Mouse (Mus musculus): ENCODE results near the gene Mterf2. TPM values are rescaled to one million over a fixed set of nuclear protein-coding genes. Genes with fewer than 3 reads are reported as not detected.

Mterf2 gene
- polyA plus RNA-seq, 2 experiments = 17.0 to 17.2 TPM

DNA sequence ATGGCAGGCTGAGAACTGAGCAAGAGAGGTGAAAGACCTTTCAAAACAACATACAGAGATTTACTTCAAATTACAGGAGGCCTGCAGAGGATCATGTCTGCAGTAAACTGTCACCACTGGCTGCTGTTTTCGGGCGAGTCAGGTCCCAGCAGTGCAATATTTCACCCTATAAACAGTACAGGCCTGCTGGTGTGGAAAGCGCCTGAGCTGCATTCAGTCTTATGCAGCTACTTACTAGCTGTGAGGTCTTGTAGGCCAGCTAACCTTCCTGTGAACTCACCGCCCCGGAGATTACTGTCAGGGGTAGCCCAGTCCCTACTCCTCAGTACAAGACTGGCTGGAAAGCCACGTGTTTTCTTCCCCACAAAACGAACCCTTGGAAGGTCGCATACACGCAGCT lies 13.6 kb upstream of the Mterf2 start:
- peaks cover 20% of the 10 kb centered on the region for H3K36me3 ChIP-seq (ENCODE audit: control insufficient read depth, insufficient read depth, low read length)
- H3K9me3 ChIP-seq (ENCODE audit: control insufficient read depth, low read length) = no peaks in the 10 kb centered on the region
- ATAC-seq (ENCODE audit: low FRiP score, low read depth) (peak; percentile 73), DNase-seq (ENCODE audit: low spot score) (peak; percentile 35)
- no peak overlapping the region for H3K4me3 ChIP-seq (replicated peaks; ENCODE audit: low read length)
- TF ChIP-seq POLR2A (IDR thresholded peaks at IDR 0.05; ENCODE audit: borderline replicate concordance, extremely low read depth, insufficient read depth, insufficient read length) = no peak
- no peak overlapping the region for H3K27ac ChIP-seq (replicated peaks; ENCODE audit: low read depth, low read length)
- H3K4me1 ChIP-seq (ENCODE audit: control insufficient read depth, insufficient read depth, low read length) = 0 out of 2 replicates have a peak, but pooled peaks cover 5% of the 10 kb centered on the region
- H3K27me3 ChIP-seq (ENCODE audit: control insufficient read depth, insufficient read depth, low read length) = no peaks in the 10 kb centered on the region
- WGBS = 23% methylated on average over 9 of the region's 9 CpGs
- no peak overlapping the region for H3K9ac ChIP-seq (ENCODE audit: low read depth, low read length, severe bottlenecking)
- no peak overlapping the region for H3K4me2 ChIP-seq (replicated peaks; ENCODE audit: low read depth, low read length, severe bottlenecking)

DNA sequence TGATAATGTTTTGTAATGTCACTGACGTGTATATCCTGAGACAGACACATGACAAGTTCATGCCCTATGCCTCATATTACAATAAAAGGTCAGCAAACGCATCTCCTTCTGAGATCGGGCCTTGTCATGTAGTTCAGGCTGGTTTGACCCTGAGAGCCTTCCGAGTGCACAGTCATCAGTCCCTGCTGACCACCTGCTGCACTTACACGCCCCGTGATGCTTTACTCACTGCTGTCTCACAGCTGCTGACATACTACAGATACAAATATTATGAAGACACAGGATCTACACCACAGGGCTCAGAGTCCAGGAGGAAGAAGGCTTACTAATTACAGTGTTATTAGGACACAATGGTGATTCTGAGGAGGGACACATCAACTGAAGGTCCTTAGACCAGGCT lies 8.7 kb upstream of the Mterf2 start:
- no peak for ATAC-seq (ENCODE audit: low FRiP score, low read depth)
- H3K4me3 ChIP-seq (replicated peaks; ENCODE audit: low read length) = no peak overlapping the region
- H3K9me3 ChIP-seq (ENCODE audit: control insufficient read depth, low read length) = no peaks in the 10 kb centered on the region
- no peaks in the 10 kb centered on the region for H3K27me3 ChIP-seq (ENCODE audit: control insufficient read depth, insufficient read depth, low read length)
- no peak overlapping the region for H3K9ac ChIP-seq (ENCODE audit: low read depth, low read length, severe bottlenecking)
- no peak overlapping the region for H3K4me2 ChIP-seq (replicated peaks; ENCODE audit: low read depth, low read length, severe bottlenecking)
- H3K27ac ChIP-seq (replicated peaks; ENCODE audit: low read depth, low read length) = no peak overlapping the region
- H3K36me3 ChIP-seq (ENCODE audit: control insufficient read depth, insufficient read depth, low read length) = peaks cover 16% of the 10 kb centered on the region
- no peak for TF ChIP-seq POLR2A (IDR thresholded peaks at IDR 0.05; ENCODE audit: borderline replicate concordance, extremely low read depth, insufficient read depth, insufficient read length)
- 94% methylated on average over 6 of the region's 6 CpGs for WGBS
- no peak for DNase-seq (ENCODE audit: low spot score)
- 0 out of 2 replicates have a peak, but pooled peaks cover 2% of the 10 kb centered on the region for H3K4me1 ChIP-seq (ENCODE audit: control insufficient read depth, insufficient read depth, low read length)

GRCm38 (mm10) chr10:85128453-85128852 lies 626 bp upstream of the Mterf2 start:
- ATAC-seq (ENCODE audit: low FRiP score, low read depth) (no peak; the same call in 1 of the 2 replicates), DNase-seq (ENCODE audit: low spot score) (no peak)
- H3K27me3 ChIP-seq (ENCODE audit: control insufficient read depth, insufficient read depth, low read length) = no peaks in the 10 kb centered on the region
- H3K4me2 ChIP-seq (replicated peaks; ENCODE audit: low read depth, low read length, severe bottlenecking) = peak overlapping the region; percentile 56
- H3K36me3 ChIP-seq (ENCODE audit: control insufficient read depth, insufficient read depth, low read length) = peaks cover 18% of the 10 kb centered on the region
- H3K9ac ChIP-seq (ENCODE audit: low read depth, low read length, severe bottlenecking) = no peak overlapping the region
- no peak for TF ChIP-seq POLR2A (IDR thresholded peaks at IDR 0.05; ENCODE audit: borderline replicate concordance, extremely low read depth, insufficient read depth, insufficient read length)
- H3K4me3 ChIP-seq (replicated peaks; ENCODE audit: low read length) = peak overlapping the region; percentile 57
- 0 out of 2 replicates have a peak overlapping the region, but pooled peaks have one; percentile 10 for H3K27ac ChIP-seq (replicated peaks; ENCODE audit: low read depth, low read length)
- WGBS = 18% methylated on average over 7 of the region's 7 CpGs
- H3K9me3 ChIP-seq (ENCODE audit: control insufficient read depth, low read length) = no peaks in the 10 kb centered on the region
- peaks cover 9% of the 10 kb centered on the region for H3K4me1 ChIP-seq (ENCODE audit: control insufficient read depth, insufficient read depth, low read length)

GRCm38 (mm10) chr10:85125184-85125583 lies 2.6 kb downstream of the Mterf2 start:
- H3K27ac ChIP-seq (replicated peaks; ENCODE audit: low read depth, low read length) = no peak overlapping the region
- DNase-seq (ENCODE audit: low spot score) (no peak), ATAC-seq (ENCODE audit: low FRiP score, low read depth) (no peak)
- H3K9ac ChIP-seq (ENCODE audit: low read depth, low read length, severe bottlenecking) = no peak overlapping the region
- H3K4me3 ChIP-seq (replicated peaks; ENCODE audit: low read length) = no peak overlapping the region
- TF ChIP-seq POLR2A (IDR thresholded peaks at IDR 0.05; ENCODE audit: borderline replicate concordance, extremely low read depth, insufficient read depth, insufficient read length) = no peak
- H3K9me3 ChIP-seq (ENCODE audit: control insufficient read depth, low read length) = no peaks in the 10 kb centered on the region
- peaks cover 30% of the 10 kb centered on the region for H3K36me3 ChIP-seq (ENCODE audit: control insufficient read depth, insufficient read depth, low read length)
- peaks cover 9% of the 10 kb centered on the region for H3K4me1 ChIP-seq (ENCODE audit: control insufficient read depth, insufficient read depth, low read length)
- WGBS = 84% methylated on average over 13 of the region's 13 CpGs
- no peak overlapping the region for H3K4me2 ChIP-seq (replicated peaks; ENCODE audit: low read depth, low read length, severe bottlenecking)
- no peaks in the 10 kb centered on the region for H3K27me3 ChIP-seq (ENCODE audit: control insufficient read depth, insufficient read depth, low read length)

- no peak for TF ChIP-seq POLR2A (IDR thresholded peaks at IDR 0.05; ENCODE audit: borderline replicate concordance, extremely low read depth, insufficient read depth, insufficient read length)
- DNase-seq (ENCODE audit: low spot score) (no peak), ATAC-seq (ENCODE audit: low FRiP score, low read depth) (0 out of 2 replicates have a peak, but pooled peaks have one; percentile 37)
- WGBS = 90% methylated on average over 4 of the region's 4 CpGs
- no peaks in the 10 kb centered on the region for H3K27me3 ChIP-seq (ENCODE audit: control insufficient read depth, insufficient read depth, low read length)
- H3K4me3 ChIP-seq (replicated peaks; ENCODE audit: low read length) = no peak overlapping the region
- no peak overlapping the region for H3K9ac ChIP-seq (ENCODE audit: low read depth, low read length, severe bottlenecking)
- H3K27ac ChIP-seq (replicated peaks; ENCODE audit: low read depth, low read length) = no peak overlapping the region
- no peaks in the 10 kb centered on the region for H3K9me3 ChIP-seq (ENCODE audit: control insufficient read depth, low read length)
- no peak overlapping the region for H3K4me2 ChIP-seq (replicated peaks; ENCODE audit: low read depth, low read length, severe bottlenecking)
- H3K36me3 ChIP-seq (ENCODE audit: control insufficient read depth, insufficient read depth, low read length) = peaks cover 68% of the 10 kb centered on the region
- no peaks in the 10 kb centered on the region for H3K4me1 ChIP-seq (ENCODE audit: control insufficient read depth, insufficient read depth, low read length)
Observed at GRCm38 (mm10) chr10:85114409-85114808, 13.4 kb downstream of the Mterf2 start.

Measured in limb, embryonic 14.5 days (tissue).